Mouse (Mus musculus) stomach, embryonic 14.5 days (tissue): ENCODE measurements around the gene Tbc1d10c. TPM values are rescaled to one million over a fixed set of nuclear protein-coding genes. Genes with fewer than 3 reads are reported as not detected.

Source experiments
- ATAC-seq: fragments of 200-750 bp; cut with Nextera tagmentation; 2 replicates; pipeline ENCODE4 v1.8.0; 2017; ENCODE audit warnings: low read depth, moderate TSS enrichment; ENCODE audit not compliant: insufficient number of reproducible peaks, insufficient read depth, low FRiP score
- H3K27ac ChIP-seq: fragments of 300-500 bp; sonication (generic); 2 replicates; pipeline ENCODE4 v1.5.1; 2014; ENCODE audit warnings: mild to moderate bottlenecking, low read length, moderate library complexity, mixed read lengths
- H3K27me3 ChIP-seq: fragments of 300-500 bp; sonication (generic); 2 replicates; pipeline ENCODE4 v1.6.1; 2014; ENCODE audit warnings: low read length, control low read depth, mixed read lengths; ENCODE audit not compliant: control insufficient read depth, insufficient read depth
- H3K36me3 ChIP-seq: fragments of 300-500 bp; sonication (generic); 2 replicates; pipeline ENCODE4 v1.6.1; 2014; ENCODE audit warnings: mild to moderate bottlenecking, control low read depth, low read length, moderate library complexity, mixed read lengths; ENCODE audit not compliant: control insufficient read depth, insufficient read depth
- H3K4me1 ChIP-seq: fragments of 300-500 bp; sonication (generic); 2 replicates; pipeline ENCODE4 v1.6.1; 2014; ENCODE audit warnings: low read length, control low read depth, mixed read lengths; ENCODE audit not compliant: control insufficient read depth, insufficient read depth
- H3K4me2 ChIP-seq: fragments of 300-500 bp; sonication (generic); replicated peaks from 2 replicates; pipeline ENCODE4 v1.6.1; 2014; ENCODE audit warnings: low read depth, low read length, control low read depth
- H3K4me3 ChIP-seq: fragments of 300-500 bp; sonication (generic); 2 replicates; pipeline ENCODE4 v1.5.1; 2014; ENCODE audit warnings: low read depth, low read length, control low read depth
- H3K9ac ChIP-seq: fragments of 300-500 bp; sonication (generic); replicated peaks from 2 replicates; pipeline ENCODE4 v1.6.1; 2014; ENCODE audit warnings: low read depth, mild to moderate bottlenecking, control low read depth, low read length, moderate library complexity, mixed read lengths
- H3K9me3 ChIP-seq: fragments of 300-500 bp; sonication (generic); 2 replicates; pipeline ENCODE4 v1.6.1; 2016; ENCODE audit warnings: low read depth, low read length, control low read depth; ENCODE audit not compliant: control insufficient read depth
- WGBS: fragments of 180-500 bp; shearing (Covaris S2); extraction: QIAGEN DNeasy Blood & Tissue Kit; methylation state at CpG from one replicate; pipeline ENCODE4 v1.1.7; 2014; 5-methylcytosine and 5-hydroxymethylcytosine counted together
- polyA plus RNA-seq: library from polyadenylated mRNA; unstranded; fragments of >200 nt; fragmentation: Nextera tagmentation; extraction: Ambion mirVana; gene quantifications from 2 replicates; pipeline ENCODE4 v1.2.1, GENCODE M21; 2014

Gene Tbc1d10c
- polyA plus RNA-seq, 1 experiment from 2014 or later: 2.5 TPM

DNA sequence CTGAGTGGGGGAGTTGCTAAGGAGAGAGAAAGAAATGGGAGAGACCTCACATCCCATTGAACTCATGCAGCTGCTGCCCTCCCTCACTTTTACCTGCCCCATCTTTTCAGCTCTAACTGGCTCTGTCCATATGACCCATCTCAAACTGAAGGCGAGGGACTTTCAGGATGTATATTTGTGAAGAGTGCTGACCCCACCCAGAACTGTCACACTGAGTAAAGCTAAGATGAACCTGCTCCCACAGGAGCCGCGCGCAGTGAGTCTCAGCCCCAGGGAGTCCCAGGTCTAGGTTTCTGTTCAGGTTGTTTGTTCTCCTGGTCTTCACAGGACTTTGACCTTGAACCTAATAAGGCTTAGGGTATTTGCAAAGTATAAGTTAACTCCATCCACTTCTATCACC, 37.8 kb upstream of the Tbc1d10c start:
- Histone ChIP-seq H3K27ac (no peak overlapping the region), H3K9me3 (no peaks in the 10 kb centered on the region), H3K9ac (no peak overlapping the region), H3K4me2 (no peak overlapping the region), H3K4me1 (peaks cover 24% of the 10 kb centered on the region; the same call in 1 of the 2 replicates), H3K4me3 (no peak overlapping the region), H3K27me3 (no peaks in the 10 kb centered on the region), H3K36me3 (no peaks in the 10 kb centered on the region)
- WGBS: 58% methylated on average over 4 of the region's 4 CpGs
- ATAC-seq: no peak

DNA sequence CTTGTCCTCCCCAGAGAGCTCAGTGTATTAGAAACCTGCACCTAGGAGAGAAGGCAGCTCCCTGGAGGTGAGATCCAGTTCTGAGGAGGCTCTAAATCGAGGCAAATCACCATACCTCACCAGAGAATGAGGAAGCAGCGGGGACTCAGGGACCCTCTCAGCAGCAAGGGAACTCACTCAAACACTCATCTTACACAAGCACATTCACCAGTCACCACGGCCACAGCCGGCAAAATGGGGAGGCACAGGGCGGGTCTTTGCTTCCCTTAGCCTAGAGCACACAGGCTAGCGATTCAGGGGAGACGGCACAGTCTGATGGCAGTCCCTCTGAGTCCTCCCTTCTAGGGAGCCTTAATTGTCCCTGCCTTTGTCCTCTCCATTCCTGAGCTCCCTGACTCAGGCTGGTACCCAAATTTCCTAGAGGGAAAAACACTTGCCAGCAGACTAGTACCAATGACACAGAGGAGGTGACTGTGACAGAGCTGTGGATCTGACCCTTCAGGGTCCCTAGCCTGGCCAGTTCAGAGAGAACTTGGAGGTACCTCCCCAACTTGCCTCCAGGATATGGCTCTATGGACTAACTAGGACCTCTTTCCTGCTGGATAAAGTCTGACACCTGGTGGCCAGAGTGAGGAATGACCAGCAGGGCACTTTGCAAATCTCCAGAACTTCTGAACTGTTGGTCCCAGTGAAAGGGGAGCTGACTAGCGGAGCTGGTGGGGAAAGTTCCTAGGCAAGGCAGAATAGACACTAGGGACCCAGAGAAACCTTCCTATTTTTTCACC, 37.0 kb upstream of the Tbc1d10c start:
- H3K36me3 ChIP-seq: no peaks in the 10 kb centered on the region
- H3K9ac ChIP-seq: no peak overlapping the region; the same call in 1 of the 2 replicates
- H3K4me1 ChIP-seq: peaks cover 24% of the 10 kb centered on the region; the same call in 1 of the 2 replicates
- no peaks in the 10 kb centered on the region for H3K27me3 ChIP-seq
- ATAC-seq: peak; percentile 39
- H3K27ac ChIP-seq: no peak overlapping the region
- no peak overlapping the region for H3K4me3 ChIP-seq
- WGBS: 17% methylated on average over 8 of the region's 8 CpGs
- no peaks in the 10 kb centered on the region for H3K9me3 ChIP-seq
- H3K4me2 ChIP-seq: no peak overlapping the region

DNA sequence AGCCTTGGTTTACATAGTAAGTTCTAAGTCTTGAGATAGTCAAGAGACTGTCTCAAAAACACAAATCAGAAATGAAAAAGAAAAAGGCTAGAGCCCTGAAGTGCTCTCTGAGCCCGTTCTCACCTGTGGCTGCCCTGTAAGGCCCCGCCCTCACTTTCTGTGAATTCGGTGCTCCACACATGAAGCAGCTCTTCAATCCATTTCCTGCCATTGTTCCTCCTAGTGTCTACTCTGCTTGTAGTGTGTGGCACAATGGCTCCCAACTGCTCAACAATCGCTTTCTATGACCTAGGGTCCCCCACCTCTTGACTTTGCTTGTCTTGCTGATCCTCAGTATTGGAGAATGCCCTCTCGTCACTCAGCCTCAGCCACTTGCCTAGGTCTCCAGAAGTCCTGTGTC, 36.4 kb upstream of the Tbc1d10c start:
- Histone ChIP-seq H3K27me3 (no peaks in the 10 kb centered on the region), H3K4me2 (no peak overlapping the region), H3K4me1 (peaks cover 24% of the 10 kb centered on the region; the same call in 1 of the 2 replicates), H3K9me3 (no peaks in the 10 kb centered on the region), H3K36me3 (no peaks in the 10 kb centered on the region), H3K9ac (no peak overlapping the region), H3K27ac (no peak overlapping the region), H3K4me3 (no peak overlapping the region)
- ATAC-seq: no peak
- 62% methylated on average over 5 of the region's 5 CpGs for WGBS

DNA sequence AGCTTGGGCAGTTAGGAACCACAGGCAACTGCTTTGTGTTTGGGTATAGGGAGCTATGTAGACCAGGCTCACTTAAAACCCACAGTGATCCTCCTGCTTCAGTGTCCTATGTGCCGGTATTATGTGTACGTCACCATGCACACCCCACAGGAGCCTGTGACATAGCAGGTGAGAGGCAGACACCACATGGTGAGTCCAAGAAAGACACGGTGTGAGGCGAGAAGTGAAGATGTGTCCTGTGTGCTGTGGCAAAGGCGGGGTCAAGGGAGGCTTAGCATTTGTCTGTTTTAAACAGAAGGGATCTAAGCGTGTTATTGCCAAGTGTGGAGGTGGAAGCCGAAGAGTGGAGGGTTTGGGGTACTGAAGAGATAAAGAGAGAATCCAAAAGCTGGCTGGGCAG, 35.7 kb upstream of the Tbc1d10c start:
- Histone ChIP-seq H3K4me1 (peaks cover 25% of the 10 kb centered on the region), H3K4me3 (no peak overlapping the region), H3K27me3 (no peaks in the 10 kb centered on the region), H3K36me3 (no peaks in the 10 kb centered on the region), H3K9ac (no peak overlapping the region), H3K4me2 (no peak overlapping the region), H3K9me3 (no peaks in the 10 kb centered on the region), H3K27ac (no peak overlapping the region)
- WGBS: 88% methylated on average over 7 of the region's 7 CpGs
- ATAC-seq: no peak

DNA sequence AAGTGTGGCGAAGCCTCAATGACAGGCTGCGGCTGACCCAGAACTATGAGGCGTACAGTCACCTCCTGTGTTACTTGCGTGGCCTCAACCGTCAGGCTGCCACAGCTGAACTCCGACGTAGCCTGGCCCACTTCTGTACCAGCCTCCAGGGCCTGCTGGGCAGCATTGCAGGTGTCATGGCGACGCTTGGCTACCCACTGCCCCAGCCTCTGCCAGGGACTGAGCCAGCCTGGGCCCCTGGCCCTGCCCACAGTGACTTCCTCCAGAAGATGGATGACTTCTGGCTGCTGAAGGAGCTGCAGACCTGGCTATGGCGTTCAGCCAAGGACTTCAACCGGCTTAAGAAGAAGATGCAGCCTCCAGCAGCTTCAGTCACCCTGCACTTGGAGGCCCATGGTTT, 31.1 kb upstream of the Tbc1d10c start:
- H3K27me3 ChIP-seq: no peaks in the 10 kb centered on the region
- no peaks in the 10 kb centered on the region for H3K9me3 ChIP-seq
- H3K4me1 ChIP-seq: peaks cover 49% of the 10 kb centered on the region
- no peak overlapping the region for H3K4me2 ChIP-seq
- no peaks in the 10 kb centered on the region for H3K36me3 ChIP-seq
- H3K4me3 ChIP-seq: no peak overlapping the region
- no peak for ATAC-seq
- H3K27ac ChIP-seq: no peak overlapping the region
- 64% methylated on average over 11 of the region's 11 CpGs for WGBS
- no peak overlapping the region for H3K9ac ChIP-seq

DNA sequence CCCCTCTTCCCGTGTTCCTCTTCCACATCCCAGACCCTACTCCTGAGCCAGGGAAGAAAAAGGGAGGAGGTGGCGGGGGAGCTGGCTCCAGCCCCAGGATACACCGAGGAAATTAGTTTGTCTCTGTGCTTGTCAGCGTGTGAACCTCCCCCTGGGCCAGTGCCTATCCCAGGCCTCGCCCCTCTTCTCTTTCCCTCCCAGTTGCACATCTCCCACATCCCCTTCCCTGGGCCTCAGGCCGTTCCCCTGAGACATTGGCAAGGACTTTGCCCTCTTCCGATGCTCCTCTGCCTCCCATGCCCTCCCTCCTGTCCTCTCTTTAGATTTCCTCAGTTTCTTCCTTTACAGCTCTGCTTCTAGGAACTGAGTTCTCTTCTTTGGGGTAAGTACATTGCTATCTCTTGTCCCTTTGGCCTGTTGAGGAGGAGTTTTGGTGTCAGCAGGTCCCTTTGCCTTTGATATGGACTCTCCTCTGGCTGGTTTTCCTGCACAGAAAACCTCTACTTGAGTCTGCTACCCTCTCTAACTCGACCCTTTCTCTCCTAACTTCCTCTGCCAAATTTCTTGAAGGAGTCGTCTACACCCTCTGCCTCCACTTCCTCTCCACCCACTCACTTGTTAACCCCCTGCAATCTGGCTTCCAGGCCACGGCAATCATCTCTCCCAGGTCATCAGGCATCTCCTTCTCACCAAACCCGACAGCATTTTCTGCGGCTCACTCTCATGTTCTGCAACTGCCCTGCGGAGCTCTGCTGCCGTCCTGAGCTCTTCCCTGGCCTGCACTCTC, 30.1 kb upstream of the Tbc1d10c start:
- no peaks in the 10 kb centered on the region for H3K36me3 ChIP-seq
- 23% methylated on average over 14 of the region's 14 CpGs for WGBS
- peak; percentile 56; the same call in 1 of the 2 replicates for ATAC-seq

DNA sequence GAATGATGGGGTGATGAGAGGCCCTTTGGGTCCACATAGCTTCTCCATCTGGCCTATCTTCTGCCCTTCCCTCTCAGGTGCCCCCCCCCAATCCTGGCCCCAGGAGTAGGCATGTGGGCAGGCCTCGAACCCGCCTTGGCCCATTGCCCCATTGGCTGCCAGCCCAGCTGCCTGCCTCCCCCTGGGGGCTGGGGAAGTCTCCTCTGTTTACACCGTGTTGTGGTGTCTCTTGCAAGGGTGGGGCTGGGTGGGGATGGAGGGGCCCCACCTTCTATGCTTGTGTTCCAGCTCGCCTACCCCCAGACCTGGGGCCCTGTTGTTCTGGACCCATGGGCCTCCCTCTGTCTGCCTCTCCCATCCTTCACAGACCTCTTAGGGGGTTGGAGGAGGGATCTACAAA, 29.3 kb upstream of the Tbc1d10c start:
- ATAC-seq: no peak
- Histone ChIP-seq H3K4me1 (peaks cover 59% of the 10 kb centered on the region), H3K9ac (no peak overlapping the region), H3K27ac (peak overlapping the region; percentile 80; the same call in 1 of the 2 replicates), H3K9me3 (no peaks in the 10 kb centered on the region), H3K36me3 (no peaks in the 10 kb centered on the region), H3K27me3 (no peaks in the 10 kb centered on the region), H3K4me2 (peak overlapping the region; percentile 25), H3K4me3 (no peak overlapping the region)
- 31% methylated on average over 4 of the region's 4 CpGs for WGBS

More for the DNA sequence above, 30.1 kb upstream of the Tbc1d10c start:
- peaks cover 56% of the 10 kb centered on the region for H3K4me1 ChIP-seq
- H3K9me3 ChIP-seq: no peaks in the 10 kb centered on the region
- peak overlapping the region; percentile 80; the same call in 1 of the 2 replicates for H3K27ac ChIP-seq
- peak overlapping the region; percentile 25 for H3K4me2 ChIP-seq
- no peak overlapping the region for H3K9ac ChIP-seq
- no peaks in the 10 kb centered on the region for H3K27me3 ChIP-seq
- no peak overlapping the region for H3K4me3 ChIP-seq

DNA sequence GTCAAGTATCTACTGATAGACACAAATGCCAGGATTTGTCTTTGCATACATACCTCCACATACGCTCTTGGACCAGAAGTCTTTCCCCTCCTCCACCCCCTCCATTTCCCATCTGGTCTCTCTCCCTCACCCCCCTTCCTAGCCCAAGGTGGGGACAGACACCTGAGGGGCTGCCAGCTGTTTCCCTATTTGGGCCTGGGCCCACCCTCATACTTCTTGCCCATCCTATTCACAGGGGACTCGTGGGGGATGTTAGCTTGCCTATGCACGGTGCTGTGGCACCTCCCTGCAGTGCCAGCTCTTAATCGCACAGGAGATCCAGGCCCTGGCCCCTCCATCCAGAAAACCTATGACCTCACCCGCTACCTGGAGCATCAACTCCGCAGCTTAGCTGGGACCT, 28.9 kb upstream of the Tbc1d10c start:
- Histone ChIP-seq H3K4me3 (no peak overlapping the region), H3K9me3 (no peaks in the 10 kb centered on the region), H3K4me1 (peaks cover 59% of the 10 kb centered on the region), H3K4me2 (no peak overlapping the region), H3K27ac (peak overlapping the region; percentile 80; the same call in 1 of the 2 replicates), H3K27me3 (no peaks in the 10 kb centered on the region), H3K36me3 (no peaks in the 10 kb centered on the region), H3K9ac (no peak overlapping the region)
- WGBS: 87% methylated on average over 6 of the region's 6 CpGs
- no peak for ATAC-seq
